Mouse (Mus musculus): ENCODE results near the gene Cers1. TPM values are rescaled to one million over a fixed set of nuclear protein-coding genes. Genes with fewer than 3 reads are reported as not detected.

Gene Cers1
- total RNA-seq, 4 experiments from 2014 or later: 2.8 to 5.3 (median 4.1) TPM

DNA sequence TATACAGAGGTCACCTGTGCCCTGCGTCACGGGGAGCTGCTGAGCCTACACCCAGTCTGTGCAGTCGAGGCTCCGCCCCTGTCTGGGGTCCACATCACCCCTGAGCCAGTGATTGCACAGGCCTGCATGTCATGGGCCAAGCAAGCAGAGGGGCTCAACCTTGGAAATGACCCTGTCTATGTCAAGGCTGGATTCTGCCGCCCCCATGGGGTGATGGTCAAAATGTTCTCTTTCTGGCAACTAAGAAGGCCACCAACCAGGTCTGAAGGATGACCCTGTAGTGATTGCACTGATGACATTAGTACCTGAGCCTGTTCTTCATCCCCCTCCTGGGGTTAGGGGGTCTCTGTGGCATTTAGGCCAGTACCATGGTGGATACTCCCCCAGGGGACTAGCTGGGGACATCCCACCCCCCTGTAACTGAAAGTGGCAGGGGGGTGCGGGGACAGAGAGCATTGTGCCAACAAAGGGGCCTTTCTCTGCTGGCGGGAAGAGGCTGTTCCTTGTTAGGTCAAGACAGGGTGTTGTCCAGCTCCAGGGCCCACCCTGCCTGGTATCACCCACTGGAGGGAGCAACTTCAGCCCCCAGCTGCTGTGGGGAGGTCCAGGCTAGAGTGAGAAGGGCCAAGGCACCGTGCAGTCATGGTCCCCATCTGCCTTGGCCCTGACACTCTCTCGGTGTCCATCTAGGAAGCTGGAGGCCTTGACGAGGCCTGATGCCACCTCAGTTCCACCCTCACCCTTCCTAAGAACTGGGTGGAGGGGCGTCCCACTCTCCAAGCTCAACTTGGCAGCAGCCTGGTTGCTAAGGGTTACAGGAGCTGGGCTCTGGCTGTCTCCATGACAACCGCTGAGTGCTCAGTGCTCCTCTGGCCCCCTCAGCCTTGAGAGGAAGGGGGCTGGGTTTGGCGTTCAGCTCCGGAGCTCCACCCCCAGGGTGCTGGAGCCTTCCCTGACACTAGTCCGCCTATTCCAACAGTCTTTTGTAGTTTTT lies 1.2 kb downstream of the Cers1 start:
- no peak for DNase-seq

DNA sequence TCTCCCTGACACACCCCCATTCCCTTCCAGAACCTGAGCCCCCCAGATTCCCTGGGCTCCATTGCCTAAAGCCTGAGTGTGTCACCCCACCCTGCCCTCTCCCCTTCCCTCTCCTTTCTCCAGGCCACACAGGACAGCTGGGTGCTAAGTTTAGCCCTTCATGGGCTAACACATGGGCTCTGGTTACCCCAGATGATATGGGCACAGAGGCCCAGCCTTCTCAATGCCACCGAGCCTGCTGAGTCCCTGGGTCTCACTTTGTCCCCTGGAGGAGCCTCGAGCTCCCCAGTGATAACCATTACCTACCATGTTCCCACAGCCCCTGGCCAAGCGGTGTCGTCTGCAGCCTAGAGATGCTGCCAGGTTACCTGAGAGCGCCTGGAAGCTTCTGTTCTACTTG lies 2.3 kb downstream of the Cers1 start:
- DNase-seq: no peak

DNA sequence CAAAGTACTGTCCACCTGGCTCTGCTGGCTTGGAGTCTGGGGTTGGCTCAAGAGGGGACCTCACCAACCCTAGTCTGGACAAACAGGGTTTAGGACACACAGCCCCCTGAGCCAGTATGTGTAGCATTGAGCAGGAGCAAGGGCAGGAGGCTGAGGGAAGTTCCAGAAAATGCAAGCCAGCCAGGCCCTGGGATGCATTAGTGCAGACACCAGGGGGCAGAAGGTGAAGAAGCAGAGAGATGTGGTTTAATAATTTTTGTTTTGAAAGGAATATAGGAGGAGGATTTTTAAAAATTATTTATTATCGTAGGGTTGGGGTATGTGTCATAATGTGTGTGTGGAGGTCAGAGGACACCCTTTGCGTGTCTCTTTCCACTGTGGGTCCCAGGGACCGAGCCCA lies 8.1 kb downstream of the Cers1 start:
- DNase-seq: no peak

DNA sequence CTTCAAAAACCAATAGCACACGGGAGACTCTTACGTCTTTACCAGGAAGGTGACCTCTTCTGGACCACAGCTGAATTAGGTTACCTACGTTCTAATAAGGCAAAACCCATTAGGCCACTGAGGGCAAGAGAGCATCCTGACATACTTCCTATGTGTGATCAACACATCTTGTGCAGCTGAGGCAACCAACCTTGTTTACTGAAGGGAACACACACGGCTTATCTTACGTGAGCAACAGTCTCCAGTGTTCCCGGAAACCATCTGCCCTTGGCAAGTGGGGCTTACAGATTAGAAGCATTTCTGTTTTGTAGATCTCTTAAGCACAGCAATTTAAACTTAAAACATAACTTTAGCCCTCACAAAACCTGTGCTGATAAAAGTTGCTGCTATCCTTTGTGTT lies 11.9 kb downstream of the Cers1 start:
- DNase-seq: no peak

DNA sequence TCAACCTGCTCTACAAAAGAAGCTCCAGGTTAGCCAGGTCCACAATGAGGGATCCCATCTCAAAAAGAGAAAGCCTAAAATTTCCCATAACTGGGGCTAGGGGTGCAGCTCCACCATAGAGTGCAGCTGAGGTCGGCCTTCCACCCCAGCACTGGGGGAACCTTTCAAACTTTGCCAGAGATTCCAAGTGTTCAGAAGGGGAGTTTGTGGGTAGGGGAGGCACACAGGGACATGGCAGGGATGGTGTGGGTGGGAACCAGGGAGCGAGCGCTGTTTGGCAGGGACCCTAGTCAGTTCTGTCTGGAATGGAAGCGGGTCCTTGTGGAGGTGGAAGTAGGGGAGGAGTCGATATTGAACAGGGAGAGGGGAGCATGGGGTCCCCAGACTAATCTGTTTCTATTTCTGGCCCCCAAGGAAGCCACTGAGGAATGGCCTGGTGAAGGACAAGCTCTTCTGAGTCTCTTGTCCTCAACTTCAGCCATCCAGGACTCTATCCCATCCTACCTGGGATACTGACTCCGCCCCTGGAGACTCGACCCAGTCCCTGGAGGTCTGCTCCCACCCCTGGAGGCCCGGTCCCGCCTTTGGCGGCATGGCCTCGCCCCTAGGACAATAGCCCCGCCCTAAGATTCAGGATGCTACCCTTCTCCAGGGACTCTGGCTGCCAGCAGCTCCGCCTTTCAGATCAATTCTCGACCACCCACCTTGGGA lies 13.7 kb downstream of the Cers1 start, which contains the start of gene Gdf1:
TSS of gene Gdf1 (plus strand) at position 694 of the 711 bp plus-strand sequence.
- DNase-seq: no peak

DNA sequence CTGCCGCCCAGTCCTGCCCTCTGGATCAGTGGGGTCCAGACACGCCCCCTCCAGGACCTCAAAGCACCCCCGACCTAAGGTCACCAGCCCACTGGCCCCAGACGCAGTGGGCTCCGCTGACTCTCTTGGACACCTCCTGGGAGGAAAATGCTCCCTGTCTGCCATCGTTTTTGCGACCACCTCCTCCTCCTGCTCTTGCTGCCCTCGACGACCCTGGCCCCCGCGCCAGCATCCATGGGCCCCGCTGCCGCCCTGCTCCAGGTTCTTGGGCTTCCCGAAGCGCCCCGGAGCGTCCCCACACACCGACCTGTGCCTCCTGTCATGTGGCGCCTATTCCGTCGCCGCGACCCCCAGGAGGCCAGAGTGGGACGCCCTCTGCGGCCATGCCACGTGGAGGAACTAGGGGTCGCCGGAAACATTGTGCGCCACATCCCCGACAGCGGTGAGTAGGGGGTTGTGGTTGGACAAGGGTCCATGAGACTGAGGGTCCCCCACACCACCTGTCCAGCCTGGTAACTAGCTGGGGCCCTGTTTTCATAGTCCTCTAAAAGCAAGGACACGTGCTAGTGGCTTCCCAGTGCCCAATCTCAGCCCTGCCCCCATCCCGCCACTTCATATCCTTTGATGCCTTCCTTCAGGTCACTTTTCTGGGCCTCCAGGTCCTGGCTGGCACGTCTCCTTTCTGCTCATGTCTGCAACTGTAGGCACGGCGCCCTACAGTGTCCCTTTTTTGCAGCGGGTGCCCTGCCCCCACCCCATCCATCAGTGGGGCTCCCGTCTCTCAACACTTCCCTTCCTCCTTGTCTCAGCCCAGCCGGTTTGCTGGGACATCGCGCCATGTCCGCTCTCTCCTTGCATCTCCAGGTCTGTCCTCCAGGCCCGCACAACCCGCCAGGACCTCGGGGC lies 14.5 kb downstream of the Cers1 start:
- DNase-seq: no peak

DNA sequence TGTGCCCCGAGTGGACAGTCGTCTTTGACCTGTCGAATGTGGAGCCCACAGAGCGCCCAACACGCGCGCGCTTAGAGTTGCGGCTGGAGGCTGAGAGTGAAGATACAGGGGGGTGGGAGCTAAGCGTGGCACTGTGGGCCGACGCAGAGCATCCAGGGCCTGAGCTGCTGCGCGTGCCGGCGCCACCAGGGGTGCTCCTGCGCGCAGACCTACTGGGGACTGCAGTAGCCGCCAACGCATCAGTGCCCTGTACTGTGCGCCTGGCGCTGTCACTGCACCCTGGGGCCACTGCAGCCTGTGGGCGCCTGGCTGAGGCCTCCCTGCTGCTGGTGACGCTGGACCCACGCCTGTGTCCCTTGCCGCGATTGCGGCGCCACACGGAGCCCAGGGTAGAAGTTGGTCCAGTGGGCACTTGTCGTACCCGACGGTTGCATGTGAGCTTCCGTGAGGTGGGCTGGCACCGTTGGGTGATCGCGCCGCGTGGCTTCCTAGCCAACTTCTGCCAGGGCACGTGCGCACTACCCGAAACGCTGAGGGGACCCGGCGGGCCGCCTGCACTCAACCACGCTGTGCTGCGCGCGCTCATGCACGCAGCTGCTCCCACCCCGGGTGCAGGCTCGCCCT lies 15.3 kb downstream of the Cers1 start:
- DNase-seq: no peak

DNA sequence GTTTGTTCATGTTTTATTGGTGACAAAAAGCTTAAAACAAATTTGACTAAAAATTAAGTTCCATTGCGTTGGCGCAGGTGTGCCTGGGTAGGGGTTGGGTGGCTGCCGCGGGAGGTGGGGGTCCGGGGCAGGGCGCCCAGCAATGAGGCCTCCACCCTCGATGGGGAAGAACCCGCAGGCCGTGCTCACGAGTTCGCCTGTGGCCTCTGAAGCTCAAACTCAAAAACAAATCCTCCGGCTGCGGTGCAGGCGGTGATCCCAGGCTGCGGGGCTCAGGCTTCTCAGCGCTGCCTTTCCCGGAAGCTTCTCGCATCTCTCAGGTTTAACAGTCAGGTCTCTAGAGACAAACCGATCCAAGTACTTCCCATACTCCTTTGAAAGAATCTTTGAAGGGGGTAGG lies 16.0 kb downstream of the Cers1 start:
- no peak for DNase-seq

DNA sequence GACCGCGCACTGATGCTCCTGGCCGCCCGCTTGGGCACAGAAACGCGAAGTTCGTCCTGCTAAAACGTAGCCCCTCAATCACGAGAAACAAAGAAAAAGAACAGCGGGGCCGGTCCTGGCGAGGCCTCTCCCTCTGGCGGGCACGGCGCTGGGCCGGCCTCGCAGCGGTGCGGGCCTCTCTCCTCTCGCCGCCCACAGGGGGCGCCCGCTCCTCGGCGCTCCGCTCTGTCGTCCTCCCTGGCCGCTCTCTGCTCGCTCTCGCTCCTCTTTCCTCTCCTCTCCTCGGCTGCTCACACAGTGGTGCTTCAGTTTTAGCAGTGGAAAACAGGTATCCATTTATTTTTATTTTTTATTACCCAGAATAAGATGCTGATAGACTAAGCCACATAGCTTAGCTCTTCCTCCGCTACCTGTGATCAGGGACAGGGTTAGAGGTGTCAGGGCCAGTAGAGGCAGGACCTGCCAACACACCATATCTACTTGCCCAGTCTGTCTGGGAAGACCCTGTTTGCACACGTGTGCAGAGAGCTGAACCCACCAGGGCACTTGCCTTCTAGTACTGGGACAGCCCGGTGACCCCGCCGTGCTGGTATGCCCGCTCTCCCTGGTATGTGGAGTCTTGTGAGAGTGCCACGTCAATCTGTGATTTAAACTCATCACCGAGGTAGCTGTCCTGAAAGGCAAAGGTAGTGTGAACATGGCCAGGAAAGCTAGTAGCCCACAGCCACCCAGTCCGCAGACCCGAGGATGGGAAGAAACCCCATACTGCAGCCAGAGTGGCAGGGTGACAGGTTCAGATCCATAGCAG lies 16.7 kb downstream of the Cers1 start:
- no peak for DNase-seq

DNA sequence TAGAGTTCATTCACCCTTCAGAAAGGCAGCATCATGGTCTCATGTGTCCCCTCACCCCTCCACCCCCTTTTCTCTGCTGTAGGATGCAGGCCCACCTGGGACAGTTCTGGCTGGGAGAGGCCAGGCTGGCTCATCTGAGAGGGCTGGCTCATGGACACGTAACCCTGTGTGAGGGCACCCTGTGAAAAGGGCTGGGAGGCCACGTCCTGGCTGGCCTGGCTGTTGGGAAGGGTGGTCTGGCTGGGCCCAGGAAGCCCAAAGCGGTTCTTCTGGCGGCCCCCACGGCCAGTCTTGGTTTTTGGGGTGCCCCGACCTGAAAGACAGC lies 17.3 kb downstream of the Cers1 start:
- DNase-seq: no peak

DNA sequence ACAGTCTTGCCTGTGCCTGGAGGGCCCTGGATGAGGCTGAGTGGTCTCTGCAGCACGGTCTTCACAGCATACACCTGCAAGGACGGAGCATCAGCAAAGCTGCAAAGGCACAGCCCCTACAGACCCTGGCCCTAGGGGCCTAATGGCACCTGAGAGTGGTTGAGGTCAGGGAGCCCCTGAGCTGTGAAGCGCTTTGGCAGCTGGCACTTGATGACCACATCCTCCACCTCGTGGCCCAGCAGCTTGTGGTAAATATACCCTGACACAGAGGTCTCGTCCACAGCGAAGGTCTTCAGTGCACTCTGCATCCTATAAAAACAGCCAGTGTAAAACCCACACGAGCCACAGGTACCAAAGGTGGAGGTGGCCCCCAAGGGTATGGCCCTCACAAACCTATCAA lies 23.4 kb downstream of the Cers1 start:
- DNase-seq: no peak

DNA sequence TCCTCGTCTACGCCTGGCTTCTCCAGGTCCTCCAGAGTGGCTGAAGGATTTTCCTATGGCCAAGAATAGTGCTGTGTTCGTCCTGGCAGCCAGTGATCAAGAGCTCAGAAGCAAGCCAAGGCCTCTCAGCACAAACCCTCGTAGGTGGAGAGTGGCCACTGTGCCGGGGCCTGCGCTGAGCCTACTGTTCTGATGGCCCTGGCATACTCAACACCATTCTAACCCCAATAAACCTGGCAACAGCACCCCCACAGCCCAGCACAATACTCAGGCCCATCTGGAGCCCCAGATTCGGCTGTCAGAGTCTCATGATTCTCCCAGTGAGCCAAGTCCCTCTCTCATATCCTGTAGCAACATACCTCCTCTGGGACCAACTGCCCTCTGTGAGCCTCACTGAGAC lies 25.1 kb downstream of the Cers1 start:
- no peak for DNase-seq

DNA sequence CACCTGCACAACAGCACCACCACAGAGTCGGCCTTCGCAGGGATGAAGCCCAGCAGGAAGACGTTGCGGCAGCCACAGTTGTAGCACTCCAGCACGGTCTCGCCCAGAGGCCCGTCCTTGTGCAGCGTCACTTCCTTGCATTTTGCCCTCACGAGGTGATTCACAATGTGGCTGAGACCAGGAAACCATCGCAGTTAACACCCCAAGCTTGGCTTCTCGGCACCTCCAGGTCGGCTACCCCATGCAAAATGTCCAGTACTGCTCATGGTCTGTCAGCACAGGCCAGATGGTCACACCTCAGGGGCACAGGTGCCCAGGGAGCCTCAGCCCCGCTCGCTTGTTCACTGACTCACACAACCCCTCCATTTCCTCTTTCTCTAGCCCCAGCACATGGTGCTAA lies 26.4 kb downstream of the Cers1 start:
- no peak for DNase-seq

DNA sequence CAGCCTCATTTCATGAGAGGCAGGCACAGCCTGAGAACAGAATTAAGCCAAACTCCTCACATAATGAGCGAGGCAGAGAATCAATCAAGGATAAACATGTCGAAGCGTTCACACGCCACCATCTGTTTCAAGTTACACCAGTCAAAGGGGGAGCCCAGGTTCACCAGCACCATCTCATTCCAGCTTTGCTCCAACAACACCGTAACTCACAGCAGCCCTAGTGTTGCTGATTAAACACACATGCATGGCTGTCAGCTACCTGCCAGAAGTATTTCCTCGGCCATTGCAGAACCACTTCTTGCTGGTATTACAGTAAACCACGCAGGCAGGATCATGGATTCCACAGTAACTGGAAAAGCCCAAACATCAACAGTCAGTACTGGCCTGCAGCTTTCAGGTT lies 27.5 kb downstream of the Cers1 start:
- DNase-seq: no peak

DNA sequence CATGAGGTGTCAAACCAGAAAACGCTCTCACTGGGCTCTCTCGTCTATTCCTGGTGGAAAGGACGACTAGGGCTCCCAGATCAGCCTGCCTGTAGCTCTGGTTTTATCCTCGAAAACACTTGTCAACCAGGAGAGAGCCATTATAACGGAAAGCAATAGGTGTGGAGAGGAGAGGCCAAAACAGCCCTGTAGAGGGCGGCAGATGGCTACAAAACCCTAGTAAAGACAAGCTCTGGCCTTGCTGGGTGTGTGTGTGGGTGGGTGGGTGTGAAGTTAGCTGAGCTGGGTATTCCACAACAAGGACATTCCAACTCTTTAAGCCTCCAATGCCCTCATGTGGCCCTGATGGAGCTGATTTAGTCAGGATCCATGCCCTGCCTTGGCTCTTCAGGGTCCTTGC lies 28.1 kb downstream of the Cers1 start:
- DNase-seq: no peak

DNA sequence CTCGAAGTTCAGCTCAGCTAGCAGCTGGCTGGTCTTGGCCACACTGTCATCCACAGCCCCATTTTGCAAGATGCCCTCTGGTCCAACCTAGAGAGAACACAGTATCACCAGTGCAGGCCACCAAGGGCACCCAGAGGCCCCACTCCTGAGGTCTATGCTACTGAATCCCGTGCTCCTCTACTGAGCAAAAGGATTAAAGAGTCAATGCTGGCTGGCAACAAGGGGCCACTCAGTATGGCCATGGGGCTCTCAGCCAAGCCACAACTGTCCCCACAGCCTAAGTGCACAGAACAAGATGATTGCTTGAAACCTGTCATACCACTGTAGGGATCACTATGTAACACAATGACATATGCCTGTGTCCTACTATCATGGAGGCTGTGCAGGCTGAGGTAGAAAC lies 28.7 kb downstream of the Cers1 start:
- no peak for DNase-seq

DNA sequence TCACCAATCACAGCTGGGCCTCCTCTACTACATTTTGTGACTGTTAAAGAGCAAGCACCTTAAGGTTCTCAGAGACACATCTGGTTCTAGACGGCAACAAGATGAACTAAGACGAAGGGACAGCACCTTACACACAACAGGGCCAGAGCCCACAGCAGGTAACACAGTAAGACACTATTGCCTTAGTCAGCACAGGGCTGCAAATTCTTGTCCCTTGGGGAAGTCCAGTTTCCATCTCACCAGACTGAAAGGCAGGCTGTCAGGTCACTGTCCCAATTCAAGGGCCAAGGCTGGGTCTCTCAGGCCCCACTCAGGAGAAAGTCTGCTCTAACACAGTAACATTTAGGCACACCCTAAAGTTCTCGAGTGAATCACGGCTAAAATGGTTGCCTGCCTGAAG lies 31.9 kb downstream of the Cers1 start:
- DNase-seq: no peak

DNA sequence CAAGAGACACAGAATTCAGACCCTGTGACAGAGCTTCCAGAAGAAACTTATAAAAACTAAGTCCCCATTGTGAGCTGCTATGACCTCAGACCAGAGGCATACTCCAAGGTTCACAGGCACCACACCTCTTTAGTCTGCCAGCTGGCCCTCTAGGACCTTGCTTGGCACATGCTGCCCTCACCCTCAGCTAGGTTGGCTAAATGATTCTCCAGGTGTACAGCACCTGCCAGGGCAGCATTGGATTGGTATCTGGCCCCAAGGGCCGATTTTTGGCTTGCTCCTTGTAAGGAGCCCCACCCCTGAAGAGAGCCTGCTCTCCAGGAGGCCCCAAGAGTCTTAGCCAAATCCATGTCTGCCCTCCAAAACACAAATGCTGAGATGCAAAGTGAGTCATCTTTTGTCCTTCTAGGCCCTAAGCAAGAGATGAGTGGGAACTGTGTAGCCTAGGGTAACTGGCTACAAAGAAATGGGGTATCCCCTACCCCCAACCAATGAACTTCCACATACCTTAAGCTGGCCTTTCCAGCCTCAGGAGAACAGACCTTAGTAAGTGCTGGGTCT lies 32.4 kb downstream of the Cers1 start:
- DNase-seq: no peak

DNA sequence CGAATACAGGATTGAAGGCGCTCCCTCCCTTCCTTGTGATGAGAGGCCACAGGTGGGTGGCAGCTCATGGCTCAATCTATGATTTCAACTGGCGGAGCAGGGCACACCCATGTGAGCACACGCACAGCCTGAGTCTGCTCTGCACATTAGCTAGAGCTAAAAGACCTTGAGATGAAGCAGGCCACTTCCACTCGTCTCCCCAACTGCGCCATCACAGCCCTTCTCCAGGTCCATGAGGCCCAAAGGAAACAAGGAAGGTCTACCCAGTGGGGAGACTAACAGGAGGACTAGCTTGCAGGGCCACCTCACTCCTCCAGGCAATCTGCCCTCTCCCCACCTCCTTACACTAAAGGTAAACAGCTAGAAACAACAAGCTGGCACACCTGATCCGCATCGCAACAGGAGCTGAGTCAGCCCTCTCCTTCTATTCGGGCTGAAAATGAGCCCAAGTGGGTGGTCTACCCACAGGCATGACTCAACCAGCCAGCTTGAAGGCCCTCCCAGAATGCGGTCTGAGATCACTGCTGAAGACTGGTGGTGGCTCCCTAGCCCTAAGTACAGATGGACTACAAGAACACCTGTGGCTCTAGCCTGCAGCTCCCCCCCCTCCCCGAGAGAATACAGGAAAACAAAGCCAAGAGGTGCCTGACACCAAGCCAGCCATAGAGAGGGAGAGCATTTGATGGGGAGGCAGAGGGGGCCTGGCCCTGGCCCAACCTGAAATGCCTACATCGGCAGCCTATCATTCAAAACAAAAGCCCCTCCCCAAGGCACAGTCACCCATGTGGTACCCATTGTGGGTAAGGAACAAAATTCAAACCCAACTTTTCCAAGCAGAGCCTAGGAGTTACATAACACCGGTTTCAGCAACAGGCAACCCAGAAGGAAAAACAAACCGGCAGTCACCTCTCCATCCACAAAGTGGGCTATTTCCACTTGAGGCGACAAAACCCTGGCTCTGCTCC lies 35.7 kb downstream of the Cers1 start:
- DNase-seq: no peak

DNA sequence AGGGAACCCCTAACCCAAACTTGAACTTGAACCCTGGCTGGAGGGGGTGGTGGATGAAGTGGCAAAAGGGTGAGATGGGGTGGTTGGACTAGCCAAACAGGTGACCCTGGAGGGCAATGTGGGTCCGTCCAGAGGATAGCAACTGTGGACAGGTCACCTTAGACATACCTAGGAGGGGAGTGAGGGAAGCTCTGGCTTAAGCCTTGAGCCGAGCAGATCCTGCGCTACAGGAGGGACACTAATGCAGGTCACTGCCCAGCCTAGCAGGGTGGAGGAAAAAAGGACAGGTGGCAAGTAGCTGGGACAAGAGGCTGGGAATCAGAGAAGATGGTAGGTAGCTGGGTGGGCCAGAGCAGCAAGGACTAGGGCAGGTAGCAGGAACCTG lies 36.4 kb downstream of the Cers1 start:
- no peak for DNase-seq
